Mouse (Mus musculus) stomach, postnatal 0 days (tissue): Measurements from ENCODE around the gene Efnb2. TPM values are rescaled to one million over a fixed set of nuclear protein-coding genes. Genes with fewer than 3 reads are reported as not detected.

Source experiments
- ATAC-seq: fragments of 200-750 bp; cut with Nextera tagmentation; 2 replicates; pipeline ENCODE4 v1.8.0; 2017; ENCODE audit not compliant: low FRiP score, low TSS enrichment
- DNase-seq: peaks from one replicate; pipeline ENCODE4 v3.0.0-alpha.2; 2016; ENCODE audit warnings: low spot score
- H3K27ac ChIP-seq: fragments of 300-500 bp; sonication (generic); replicated peaks from 2 replicates; pipeline ENCODE4 v1.5.1; 2014; ENCODE audit warnings: mild to moderate bottlenecking, control low read depth
- H3K27me3 ChIP-seq: fragments of 300-500 bp; sonication (generic); 2 replicates; pipeline ENCODE4 v1.6.1; 2014; ENCODE audit warnings: low read length; ENCODE audit not compliant: control insufficient read depth, insufficient read depth
- H3K36me3 ChIP-seq: fragments of 300-500 bp; sonication (generic); 2 replicates; pipeline ENCODE4 v1.6.1; 2014; ENCODE audit warnings: low read length, mixed read lengths; ENCODE audit not compliant: control insufficient read depth, insufficient read depth
- H3K4me1 ChIP-seq: fragments of 300-500 bp; sonication (generic); replicated peaks from 2 replicates; pipeline ENCODE4 v1.6.1; 2014; ENCODE audit warnings: antibody characterized with exemption; ENCODE audit not compliant: control insufficient read depth, insufficient read depth
- H3K4me2 ChIP-seq: fragments of 300-500 bp; sonication (generic); replicated peaks from 2 replicates; pipeline ENCODE4 v1.6.1; 2014; ENCODE audit warnings: low read depth, mild to moderate bottlenecking, control low read depth, moderate library complexity
- H3K4me3 ChIP-seq: fragments of 300-500 bp; sonication (generic); 2 replicates; pipeline ENCODE4 v1.5.1; 2014; ENCODE audit warnings: low read depth, low read length, control low read depth
- H3K9ac ChIP-seq: fragments of 300-500 bp; sonication (generic); 2 replicates; pipeline ENCODE4 v1.6.1; 2014; ENCODE audit warnings: mild to moderate bottlenecking, low read length, control low read depth, mixed read lengths
- H3K9me3 ChIP-seq: fragments of 300-500 bp; sonication (generic); 2 replicates; pipeline ENCODE4 v1.6.1; 2016; ENCODE audit warnings: low read length; ENCODE audit not compliant: control insufficient read depth
- CTCF ChIP-seq: IDR thresholded peaks from 2 replicates; pipeline ENCODE4 v1.5.1; 2016; ENCODE audit warnings: antibody characterized with exemption, low read depth, mild to moderate bottlenecking, moderate library complexity
- EP300 ChIP-seq: optimal IDR thresholded peaks from 2 replicates; pipeline ENCODE3; 2016; ENCODE audit warnings: antibody characterized with exemption
- WGBS: fragments of 180-500 bp; shearing (Covaris S2); extraction: QIAGEN DNeasy Blood & Tissue Kit; methylation state at CpG from one replicate; pipeline ENCODE4 v1.1.7; 2014; 5-methylcytosine and 5-hydroxymethylcytosine counted together
- polyA plus RNA-seq: library from polyadenylated mRNA; unstranded; fragments of >200 nt; fragmentation: Nextera tagmentation; extraction: Ambion mirVana; gene quantifications from 2 replicates; pipeline ENCODE4 v1.2.1, GENCODE M21; 2015

Gene Efnb2
- polyA plus RNA-seq, 1 experiment from 2014 or later = 7.2 TPM

DNA sequence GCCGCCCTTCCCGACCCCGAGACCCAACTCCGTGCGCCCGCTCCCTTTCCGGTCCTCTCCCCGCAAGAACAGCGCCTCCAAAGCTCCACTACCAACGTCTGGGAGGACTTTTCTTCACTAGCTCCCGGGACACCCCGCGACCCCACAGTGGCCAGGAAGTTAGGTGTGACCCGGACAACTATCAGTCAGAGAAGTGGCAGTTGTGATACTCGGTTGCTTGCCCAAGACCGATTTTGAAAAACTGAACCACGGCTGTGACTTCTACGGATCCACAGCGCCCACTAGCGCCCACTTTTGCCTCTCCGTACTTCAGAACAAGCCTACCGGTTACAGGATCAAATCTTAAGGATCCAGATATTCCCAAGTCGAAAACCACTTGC, 707 bp upstream of the Efnb2 start:
- TF ChIP-seq EP300 (no peak), CTCF (peak; percentile 92)
- peak overlapping the region; percentile 68 for H3K9ac ChIP-seq
- peak overlapping the region; percentile 88 for H3K4me3 ChIP-seq
- H3K27me3 ChIP-seq = no peaks in the 10 kb centered on the region
- H3K27ac ChIP-seq = peak overlapping the region; percentile 82
- no peaks in the 10 kb centered on the region for H3K4me1 ChIP-seq
- peak overlapping the region; percentile 91 for H3K4me2 ChIP-seq
- ATAC-seq = peak; percentile 13
- H3K9me3 ChIP-seq = no peaks in the 10 kb centered on the region
- no peaks in the 10 kb centered on the region for H3K36me3 ChIP-seq
- peak; percentile 92 for DNase-seq
- WGBS = under 1% methylated on average over 22 of the region's 23 CpGs

DNA sequence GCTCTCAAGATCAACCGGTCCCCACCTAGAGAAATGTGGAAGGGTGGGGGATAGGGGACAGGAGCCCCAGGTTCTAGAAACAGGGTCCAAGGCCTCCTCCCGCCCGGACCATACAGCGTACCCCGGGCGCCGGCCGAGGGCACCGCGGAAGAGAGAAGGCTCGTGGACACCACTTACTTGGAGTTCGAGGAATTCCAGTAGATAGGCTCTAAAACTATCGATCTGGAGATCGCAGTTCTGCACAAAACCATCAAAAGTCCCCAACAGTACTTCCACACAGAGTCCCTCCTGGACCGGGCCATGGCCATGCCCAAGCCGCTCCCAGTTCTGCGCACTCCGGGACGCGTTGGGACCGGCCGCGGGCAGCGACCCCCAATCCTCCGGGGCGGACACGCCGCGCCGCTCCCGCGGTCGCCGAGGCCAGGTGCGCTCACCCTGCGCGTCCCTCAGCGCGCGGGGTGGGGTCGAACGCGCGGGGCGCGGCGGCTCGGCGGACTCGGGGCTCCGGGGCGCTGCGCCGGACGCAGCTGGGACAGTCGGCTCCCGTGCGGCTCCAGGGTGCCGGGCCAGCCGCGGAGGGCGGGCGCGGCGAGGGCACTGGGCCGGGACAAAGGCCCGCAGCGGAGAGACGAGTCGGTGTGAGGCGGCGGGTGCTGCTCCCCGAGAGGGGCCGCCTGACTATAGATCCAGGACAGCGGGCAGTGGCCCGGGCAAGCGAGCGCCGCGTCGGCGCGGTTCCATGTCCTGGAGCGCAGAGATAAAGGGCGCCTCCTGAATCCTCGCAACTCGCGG, 539 bp downstream of the Efnb2 start:
- peak; percentile 37 for ATAC-seq
- H3K9me3 ChIP-seq = no peaks in the 10 kb centered on the region
- no peaks in the 10 kb centered on the region for H3K36me3 ChIP-seq
- no peaks in the 10 kb centered on the region for H3K4me1 ChIP-seq
- H3K4me2 ChIP-seq = peak overlapping the region; percentile 91
- no peaks in the 10 kb centered on the region for H3K27me3 ChIP-seq
- peak overlapping the region; percentile 80 for H3K9ac ChIP-seq
- peak overlapping the region; percentile 77 for H3K27ac ChIP-seq
- peak overlapping the region; percentile 88 for H3K4me3 ChIP-seq
- DNase-seq = peak; percentile 55
- TF ChIP-seq CTCF (no peak), EP300 (no peak)
- under 1% methylated on average over 55 of the region's 88 CpGs for WGBS

GRCm38 (mm10) chr8:8659503-8660306, 1.3 kb downstream of the Efnb2 start:
- WGBS = under 1% methylated on average over 51 of the region's 53 CpGs

GRCm38 (mm10) chr8:8658426-8659224, 2.4 kb downstream of the Efnb2 start:
- no peaks in the 10 kb centered on the region for H3K9me3 ChIP-seq
- peak; percentile 81 for TF ChIP-seq CTCF
- no peak for TF ChIP-seq EP300
- WGBS = 5% methylated on average over 18 of the region's 19 CpGs
- H3K27me3 ChIP-seq = no peaks in the 10 kb centered on the region
- peak overlapping the region; percentile 88 for H3K4me3 ChIP-seq
- DNase-seq (peak; percentile 90), ATAC-seq (peak; percentile 69)
- no peaks in the 10 kb centered on the region for H3K36me3 ChIP-seq
- H3K4me2 ChIP-seq = peak overlapping the region; percentile 91
- H3K4me1 ChIP-seq = peaks cover 5% of the 10 kb centered on the region; the same call in 1 of the 2 replicates
- H3K27ac ChIP-seq = no peak overlapping the region
- H3K9ac ChIP-seq = peak overlapping the region; percentile 80; the same call in 1 of the 2 replicates

More at GRCm38 (mm10) chr8:8659503-8660306, 1.3 kb downstream of the Efnb2 start:
- Histone ChIP-seq H3K4me2 (peak overlapping the region; percentile 91), H3K9ac (peak overlapping the region; percentile 80), H3K27me3 (no peaks in the 10 kb centered on the region), H3K4me1 (no peaks in the 10 kb centered on the region), H3K4me3 (peak overlapping the region; percentile 88), H3K36me3 (no peaks in the 10 kb centered on the region), H3K9me3 (no peaks in the 10 kb centered on the region), H3K27ac (peak overlapping the region; percentile 77)
- TF ChIP-seq CTCF = no peak
- no peak for TF ChIP-seq EP300
- no peak for ATAC-seq
- DNase-seq = peak; percentile 53

DNA sequence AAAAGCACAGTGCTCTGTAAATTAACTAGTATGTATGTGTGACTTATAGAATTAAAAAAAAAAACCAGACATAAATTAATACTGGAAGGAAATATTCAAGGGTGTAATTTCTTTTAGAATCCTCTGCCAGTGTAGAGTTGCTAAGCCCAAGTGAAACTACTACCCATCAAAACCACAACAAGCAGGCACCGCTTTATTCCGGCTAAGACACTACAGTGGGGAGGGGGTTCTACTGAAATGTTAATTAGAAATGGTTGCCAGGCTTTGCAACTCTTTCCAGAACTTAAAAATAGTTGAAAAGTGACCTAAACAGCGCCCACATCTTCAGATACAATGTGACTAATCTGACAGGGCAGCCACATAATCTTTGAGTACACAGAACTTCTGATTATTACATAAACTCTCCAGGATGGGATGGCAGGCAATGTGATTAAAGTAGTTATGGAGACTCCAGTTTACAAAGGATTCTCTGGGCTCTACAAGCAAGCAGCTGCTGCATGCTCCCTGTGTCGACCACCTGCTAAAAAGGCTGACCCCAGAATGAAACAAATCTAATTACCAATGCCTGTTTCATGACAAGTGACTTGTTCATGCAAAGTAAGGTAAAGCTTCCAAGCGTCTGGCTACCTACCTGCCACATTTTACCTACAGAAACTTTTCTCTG, 3.2 kb downstream of the Efnb2 start:
- Histone ChIP-seq H3K9me3 (no peaks in the 10 kb centered on the region), H3K4me1 (peaks cover 5% of the 10 kb centered on the region; the same call in 1 of the 2 replicates), H3K27ac (no peak overlapping the region), H3K9ac (peak overlapping the region; percentile 18; the same call in 1 of the 2 replicates), H3K27me3 (no peaks in the 10 kb centered on the region), H3K4me2 (peak overlapping the region; percentile 91), H3K4me3 (peak overlapping the region; percentile 88), H3K36me3 (no peaks in the 10 kb centered on the region)
- ATAC-seq (no peak), DNase-seq (no peak)
- TF ChIP-seq CTCF = no peak
- no peak for TF ChIP-seq EP300
- 30% methylated on average over 5 of the region's 5 CpGs for WGBS
